Mouse (Mus musculus): ENCODE data around the gene Pacs1. TPM values are rescaled to one million over a fixed set of nuclear protein-coding genes. Genes with fewer than 3 reads are reported as not detected.

Gene Pacs1
- polyA plus RNA-seq (2014; fragmentation: Nextera tagmentation; extraction: Ambion mirVana) = 22.9 and 23.4 TPM in 2 replicates

GRCm38 (mm10) chr19:5272801-5273733, at the start of gene Pacs1:
Pacs1 (minus strand) TSS chr19:5273119.
- DNase-seq (ENCODE audit: low spot score) = peak; percentile 90
- peak; percentile 87 for ATAC-seq (replicated peaks; ENCODE audit: low FRiP score, low TSS enrichment, low read depth)
- WGBS = under 1% methylated on average over 68 of the region's 97 CpGs
- Histone ChIP-seq H3K9me3 (ENCODE audit: control insufficient read depth, low read length) (no peaks in the 10 kb centered on the region), H3K27me3 (replicated peaks; ENCODE audit: control insufficient read depth, insufficient read depth, low read length) (no peaks in the 10 kb centered on the region), H3K9ac (ENCODE audit: low read length) (peak within 1 kb of the TSS; percentile 84), H3K4me3 (ENCODE audit: low read depth, low read length) (peak within 1 kb of the TSS; percentile 98), H3K27ac (ENCODE audit: low read depth) (peak within 1 kb of the TSS; percentile 84), H3K4me2 (ENCODE audit: low read length) (peak within 1 kb of the TSS; percentile 93), H3K36me3 (ENCODE audit: control insufficient read depth, insufficient read depth, low read length) (peaks cover 38% of the 10 kb centered on the region), H3K4me1 (replicated peaks; ENCODE audit: control insufficient read depth, insufficient read depth, low read length) (peaks cover 20% of the 10 kb centered on the region)

GRCm38 (mm10) chr19:5313189-5313588, 40.3 kb upstream of the Pacs1 start:
- no peaks in the 10 kb centered on the region for H3K4me1 ChIP-seq (replicated peaks; ENCODE audit: control insufficient read depth, insufficient read depth, low read length)
- no peak overlapping the region for H3K4me2 ChIP-seq (ENCODE audit: low read length)
- no peak overlapping the region for H3K4me3 ChIP-seq (ENCODE audit: low read depth, low read length)
- H3K27ac ChIP-seq (ENCODE audit: low read depth) = no peak overlapping the region
- H3K27me3 ChIP-seq (replicated peaks; ENCODE audit: control insufficient read depth, insufficient read depth, low read length) = no peaks in the 10 kb centered on the region
- 91% methylated on average over 8 of the region's 8 CpGs for WGBS
- no peaks in the 10 kb centered on the region for H3K36me3 ChIP-seq (ENCODE audit: control insufficient read depth, insufficient read depth, low read length)
- no peak overlapping the region for H3K9ac ChIP-seq (ENCODE audit: low read length)
- DNase-seq (ENCODE audit: low spot score) = no peak
- H3K9me3 ChIP-seq (ENCODE audit: control insufficient read depth, low read length) = peaks cover 6% of the 10 kb centered on the region; the same call in 1 of the 2 replicates
- no peak for ATAC-seq (replicated peaks; ENCODE audit: low FRiP score, low TSS enrichment, low read depth)

DNA sequence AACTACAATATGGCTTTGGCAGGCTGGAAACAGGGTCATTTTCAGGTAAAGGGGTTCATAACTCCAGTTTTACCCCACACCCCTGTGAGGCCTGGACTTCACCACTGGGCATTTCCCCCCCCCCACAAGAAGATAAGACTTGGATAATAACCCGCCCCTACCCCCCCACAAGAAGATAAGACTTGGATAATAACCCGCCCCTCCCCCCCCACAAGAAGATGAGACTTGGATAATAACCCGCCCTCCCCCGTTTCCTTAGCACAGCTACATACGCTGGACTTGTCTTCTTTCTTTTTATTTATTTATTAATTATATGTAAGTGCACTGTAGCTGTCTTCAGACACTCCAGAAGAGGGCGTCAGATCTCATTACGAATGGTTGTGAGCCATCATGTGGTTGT, 36.1 kb upstream of the Pacs1 start:
- H3K27me3 ChIP-seq (replicated peaks; ENCODE audit: control insufficient read depth, insufficient read depth, low read length) = 0 out of 2 replicates have a peak, but pooled peaks cover 3% of the 10 kb centered on the region
- no peaks in the 10 kb centered on the region for H3K36me3 ChIP-seq (ENCODE audit: control insufficient read depth, insufficient read depth, low read length)
- H3K4me2 ChIP-seq (ENCODE audit: low read length) = no peak overlapping the region
- no peak overlapping the region for H3K4me3 ChIP-seq (ENCODE audit: low read depth, low read length)
- 84% methylated on average over 7 of the region's 7 CpGs for WGBS
- no peak overlapping the region for H3K27ac ChIP-seq (ENCODE audit: low read depth)
- H3K9me3 ChIP-seq (ENCODE audit: control insufficient read depth, low read length) = no peaks in the 10 kb centered on the region
- ATAC-seq (replicated peaks; ENCODE audit: low FRiP score, low TSS enrichment, low read depth) = no peak
- H3K4me1 ChIP-seq (replicated peaks; ENCODE audit: control insufficient read depth, insufficient read depth, low read length) = no peaks in the 10 kb centered on the region
- H3K9ac ChIP-seq (ENCODE audit: low read length) = no peak overlapping the region
- DNase-seq (ENCODE audit: low spot score) = no peak

- Histone ChIP-seq H3K9ac (ENCODE audit: low read length) (no peak overlapping the region), H3K4me3 (ENCODE audit: low read depth, low read length) (peak overlapping the region; percentile 18), H3K4me2 (ENCODE audit: low read length) (peak overlapping the region; percentile 46), H3K27ac (ENCODE audit: low read depth) (no peak overlapping the region), H3K9me3 (ENCODE audit: control insufficient read depth, low read length) (no peaks in the 10 kb centered on the region), H3K4me1 (replicated peaks; ENCODE audit: control insufficient read depth, insufficient read depth, low read length) (no peaks in the 10 kb centered on the region), H3K27me3 (replicated peaks; ENCODE audit: control insufficient read depth, insufficient read depth, low read length) (0 out of 2 replicates have a peak, but pooled peaks cover 3% of the 10 kb centered on the region), H3K36me3 (ENCODE audit: control insufficient read depth, insufficient read depth, low read length) (no peaks in the 10 kb centered on the region)
- 41% methylated on average over 98 of the region's 98 CpGs for WGBS
- no peak for ATAC-seq (replicated peaks; ENCODE audit: low FRiP score, low TSS enrichment, low read depth)
- peak; percentile 63 for DNase-seq (ENCODE audit: low spot score)
These were observed 34.2 kb upstream of the Pacs1 start for GRCm38 (mm10) chr19:5306968-5307734.

DNA sequence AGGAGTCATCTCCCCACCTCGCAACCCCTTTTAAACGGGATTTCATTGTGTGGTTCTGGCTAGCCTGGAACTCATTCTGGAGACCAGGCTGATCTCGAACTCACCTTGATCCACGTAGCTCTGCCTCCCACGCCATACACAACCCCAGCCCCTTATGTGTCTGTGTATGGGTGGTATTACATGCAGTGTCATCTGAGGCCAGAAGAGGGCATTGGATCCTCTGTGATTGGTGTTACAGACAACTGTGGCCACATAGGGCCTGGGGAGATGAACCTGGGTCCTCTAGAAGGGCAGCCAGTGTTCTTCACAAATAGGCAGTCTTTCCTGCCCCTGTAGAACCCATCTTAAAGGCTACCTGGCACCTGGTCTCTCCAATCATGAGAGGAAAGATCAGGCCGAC, 33.4 kb upstream of the Pacs1 start:
- no peak overlapping the region for H3K27ac ChIP-seq (ENCODE audit: low read depth)
- no peak overlapping the region for H3K4me3 ChIP-seq (ENCODE audit: low read depth, low read length)
- no peaks in the 10 kb centered on the region for H3K9me3 ChIP-seq (ENCODE audit: control insufficient read depth, low read length)
- 81% methylated on average over 6 of the region's 6 CpGs for WGBS
- DNase-seq (ENCODE audit: low spot score) (no peak), ATAC-seq (replicated peaks; ENCODE audit: low FRiP score, low TSS enrichment, low read depth) (no peak)
- H3K27me3 ChIP-seq (replicated peaks; ENCODE audit: control insufficient read depth, insufficient read depth, low read length) = 0 out of 2 replicates have a peak, but pooled peaks cover 3% of the 10 kb centered on the region
- H3K9ac ChIP-seq (ENCODE audit: low read length) = no peak overlapping the region
- no peaks in the 10 kb centered on the region for H3K4me1 ChIP-seq (replicated peaks; ENCODE audit: control insufficient read depth, insufficient read depth, low read length)
- no peak overlapping the region for H3K4me2 ChIP-seq (ENCODE audit: low read length)
- no peaks in the 10 kb centered on the region for H3K36me3 ChIP-seq (ENCODE audit: control insufficient read depth, insufficient read depth, low read length)

- H3K36me3 ChIP-seq (ENCODE audit: control insufficient read depth, insufficient read depth, low read length) = no peaks in the 10 kb centered on the region
- ATAC-seq (replicated peaks; ENCODE audit: low FRiP score, low TSS enrichment, low read depth) = no peak
- no peaks in the 10 kb centered on the region for H3K4me1 ChIP-seq (replicated peaks; ENCODE audit: control insufficient read depth, insufficient read depth, low read length)
- no peak overlapping the region for H3K4me3 ChIP-seq (ENCODE audit: low read depth, low read length)
- H3K9ac ChIP-seq (ENCODE audit: low read length) = no peak overlapping the region
- WGBS = 19% methylated on average over 4 of the region's 4 CpGs
- H3K27ac ChIP-seq (ENCODE audit: low read depth) = no peak overlapping the region
- 0 out of 2 replicates have a peak, but pooled peaks cover 3% of the 10 kb centered on the region for H3K27me3 ChIP-seq (replicated peaks; ENCODE audit: control insufficient read depth, insufficient read depth, low read length)
- H3K4me2 ChIP-seq (ENCODE audit: low read length) = no peak overlapping the region
- H3K9me3 ChIP-seq (ENCODE audit: control insufficient read depth, low read length) = no peaks in the 10 kb centered on the region
- peak; percentile 69 for DNase-seq (ENCODE audit: low spot score)
These were observed 29.5 kb upstream of the Pacs1 start for GRCm38 (mm10) chr19:5302455-5302854.

DNA sequence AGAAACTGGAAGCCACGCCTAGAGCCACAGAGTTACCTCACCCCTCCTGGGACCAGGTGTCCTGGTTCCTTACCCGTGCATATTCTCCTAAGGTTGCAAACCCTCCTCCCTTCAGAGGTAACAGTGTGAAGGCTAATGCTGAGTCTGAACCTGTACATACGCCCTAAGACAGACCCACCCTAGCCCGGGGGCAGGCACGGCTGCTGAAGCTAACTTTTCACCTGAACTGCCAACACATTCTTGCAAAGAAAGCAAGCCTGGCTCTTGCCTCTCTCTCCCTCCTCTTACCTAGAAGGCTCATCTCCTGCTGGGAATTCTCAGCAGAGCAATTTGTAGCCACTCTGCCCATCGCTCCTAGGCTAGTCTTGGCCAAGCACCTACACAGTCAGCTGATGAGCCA, 27.7 kb upstream of the Pacs1 start:
- no peak overlapping the region for H3K4me3 ChIP-seq (ENCODE audit: low read depth, low read length)
- DNase-seq (ENCODE audit: low spot score) (no peak), ATAC-seq (replicated peaks; ENCODE audit: low FRiP score, low TSS enrichment, low read depth) (no peak)
- H3K4me2 ChIP-seq (ENCODE audit: low read length) = no peak overlapping the region
- 76% methylated on average over 6 of the region's 6 CpGs for WGBS
- no peaks in the 10 kb centered on the region for H3K9me3 ChIP-seq (ENCODE audit: control insufficient read depth, low read length)
- H3K27ac ChIP-seq (ENCODE audit: low read depth) = no peak overlapping the region
- H3K4me1 ChIP-seq (replicated peaks; ENCODE audit: control insufficient read depth, insufficient read depth, low read length) = 0 out of 2 replicates have a peak, but pooled peaks cover 8% of the 10 kb centered on the region
- H3K9ac ChIP-seq (ENCODE audit: low read length) = no peak overlapping the region
- no peaks in the 10 kb centered on the region for H3K27me3 ChIP-seq (replicated peaks; ENCODE audit: control insufficient read depth, insufficient read depth, low read length)
- no peaks in the 10 kb centered on the region for H3K36me3 ChIP-seq (ENCODE audit: control insufficient read depth, insufficient read depth, low read length)

DNA sequence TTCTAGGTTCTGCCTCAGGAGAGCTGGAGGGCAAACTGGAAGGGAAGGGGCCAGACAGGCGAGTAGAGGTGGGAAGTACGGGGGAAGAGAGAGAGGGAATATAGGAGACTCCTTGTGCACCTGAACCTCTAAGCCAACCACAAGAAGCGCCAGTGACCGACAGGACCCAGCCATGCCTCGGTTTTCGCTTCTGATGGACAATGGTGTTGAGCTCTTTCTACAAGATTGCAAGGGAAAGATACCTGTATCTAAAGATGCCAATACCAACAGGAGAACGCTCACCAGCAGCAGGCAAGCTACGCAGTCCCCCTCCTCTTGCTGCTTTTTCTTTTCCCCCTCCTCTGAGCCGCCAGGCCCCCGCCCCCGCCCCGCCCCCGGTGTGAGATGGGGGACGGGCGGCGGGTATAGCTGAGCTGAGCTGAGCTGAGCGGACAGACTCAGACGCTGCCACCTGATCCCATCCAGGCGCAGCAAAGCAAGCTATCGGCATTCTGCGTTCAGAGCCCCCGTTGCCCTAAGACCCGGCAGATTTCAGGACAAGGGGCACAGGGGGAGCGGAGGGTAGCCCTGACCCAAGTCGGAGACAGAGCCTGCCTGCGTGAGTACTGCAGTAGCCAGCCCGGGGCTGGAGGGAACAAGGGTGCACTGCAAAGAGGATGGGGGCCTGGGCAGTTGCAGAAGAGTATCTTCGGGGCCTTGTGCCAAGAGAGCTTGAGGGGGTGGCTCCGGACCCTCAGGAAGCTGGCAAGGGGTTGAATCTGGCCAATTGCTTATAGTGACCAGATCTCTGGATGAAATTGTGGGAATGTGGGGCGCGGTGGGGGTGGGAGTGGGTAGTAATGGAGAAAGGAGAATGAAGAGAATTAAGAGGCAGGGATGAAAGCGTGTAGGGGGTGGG, 25.2 kb upstream of the Pacs1 start, which contains the start of gene Gal3st3:
Gene Gal3st3 (plus strand): TSS at position 429 of the 898 bp plus-strand sequence.
- 8% methylated on average over 32 of the region's 32 CpGs for WGBS
- Histone ChIP-seq H3K27me3 (replicated peaks; ENCODE audit: control insufficient read depth, insufficient read depth, low read length) (no peaks in the 10 kb centered on the region), H3K4me3 (ENCODE audit: low read depth, low read length) (peak within 1 kb of the TSS; percentile 38), H3K9me3 (ENCODE audit: control insufficient read depth, low read length) (no peaks in the 10 kb centered on the region), H3K4me2 (ENCODE audit: low read length) (peak within 1 kb of the TSS; percentile 62), H3K36me3 (ENCODE audit: control insufficient read depth, insufficient read depth, low read length) (peaks cover 11% of the 10 kb centered on the region), H3K9ac (ENCODE audit: low read length) (peak within 1 kb of the TSS; percentile 52), H3K27ac (ENCODE audit: low read depth) (no peak within 1 kb of the TSS), H3K4me1 (replicated peaks; ENCODE audit: control insufficient read depth, insufficient read depth, low read length) (peaks cover 17% of the 10 kb centered on the region)
- ATAC-seq (replicated peaks; ENCODE audit: low FRiP score, low TSS enrichment, low read depth) (no peak), DNase-seq (ENCODE audit: low spot score) (peak; percentile 66)

Data from intestine, embryonic 14.5 days (tissue).